Mouse (Mus musculus) limb, embryonic 15.5 days (tissue): ENCODE measurements around the gene Ccdc63. TPM values are rescaled to one million over a fixed set of nuclear protein-coding genes. Genes with fewer than 3 reads are reported as not detected.
A peak's percentile ranks its signal among the peaks of the same experiment; 100 is the strongest.

Experiments used
- ATAC-seq: fragments of 200-750 bp; cut with Nextera tagmentation; 2 replicates; pipeline ENCODE4 v1.8.0; 2017; ENCODE audit warnings: low read depth, moderate TSS enrichment; ENCODE audit not compliant: insufficient number of reproducible peaks, low FRiP score, low TSS enrichment
- H3K27ac ChIP-seq: fragments of 300-500 bp; sonication (generic); 2 replicates; pipeline ENCODE4 v1.5.1; 2015; ENCODE audit warnings: moderate library complexity, mild to moderate bottlenecking, inconsistent platforms
- H3K27me3 ChIP-seq: fragments of 300-500 bp; sonication (generic); 2 replicates; pipeline ENCODE4 v1.6.1; 2015; ENCODE audit warnings: inconsistent platforms
- H3K36me3 ChIP-seq: fragments of 300-500 bp; sonication (generic); 2 replicates; pipeline ENCODE4 v1.6.1; 2015; ENCODE audit warnings: inconsistent platforms
- H3K4me1 ChIP-seq: fragments of 300-500 bp; sonication (generic); 2 replicates; pipeline ENCODE4 v1.6.1; 2015; ENCODE audit warnings: inconsistent platforms
- H3K4me2 ChIP-seq: fragments of 300-500 bp; sonication (generic); 2 replicates; pipeline ENCODE4 v1.6.1; 2015; ENCODE audit warnings: mild to moderate bottlenecking, inconsistent platforms
- H3K4me3 ChIP-seq: fragments of 300-500 bp; sonication (generic); 2 replicates; pipeline ENCODE4 v1.5.1; 2015; ENCODE audit warnings: mild to moderate bottlenecking, inconsistent platforms
- H3K9ac ChIP-seq: fragments of 300-500 bp; sonication (generic); 2 replicates; pipeline ENCODE4 v1.6.1; 2015; ENCODE audit warnings: inconsistent platforms
- H3K9me3 ChIP-seq: fragments of 300-500 bp; sonication (generic); 2 replicates; pipeline ENCODE4 v1.6.1; 2016; ENCODE audit warnings: inconsistent platforms
- WGBS: fragments of 180-500 bp; shearing (Covaris S2); methylation state at CpG from one replicate; pipeline ENCODE4 v1.1.7; 2015; 5-methylcytosine and 5-hydroxymethylcytosine counted together
- polyA plus RNA-seq: library from polyadenylated mRNA; unstranded; fragments of >200 nt; fragmentation: Nextera tagmentation; extraction: Ambion mirVana; gene quantifications from 2 replicates; pipeline ENCODE4 v1.2.1, GENCODE M21; 2015

Gene Ccdc63
- polyA plus RNA-seq, 1 experiment from 2014 or later: 0.09 TPM

DNA sequence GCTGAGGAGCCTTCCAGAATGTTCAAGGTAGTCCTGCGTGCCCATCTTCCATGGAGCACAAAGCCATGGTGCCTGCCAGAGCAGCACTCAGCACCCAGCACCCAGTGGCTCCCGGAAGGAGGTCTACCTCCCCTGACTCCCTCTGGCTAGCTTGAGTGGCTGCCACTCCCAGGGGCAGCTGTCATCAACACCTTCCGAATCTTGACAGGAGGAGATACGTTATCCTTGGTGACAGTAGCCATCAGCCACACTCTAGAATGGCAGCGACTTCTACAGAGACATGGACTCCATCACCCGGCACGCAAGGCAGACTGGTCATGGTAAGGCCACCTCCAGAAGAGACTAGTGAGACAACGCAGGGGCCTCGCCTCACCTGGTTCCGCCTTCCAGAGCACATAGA lies 46.2 kb downstream of the Ccdc63 start:
- WGBS: 84% methylated on average over 10 of the region's 10 CpGs
- no peak overlapping the region for H3K4me2 ChIP-seq
- H3K9ac ChIP-seq: no peak overlapping the region
- no peak overlapping the region for H3K4me3 ChIP-seq
- H3K27ac ChIP-seq: no peak overlapping the region
- no peak for ATAC-seq
- no peaks in the 10 kb centered on the region for H3K9me3 ChIP-seq
- H3K27me3 ChIP-seq: no peaks in the 10 kb centered on the region
- H3K4me1 ChIP-seq: no peaks in the 10 kb centered on the region
- no peaks in the 10 kb centered on the region for H3K36me3 ChIP-seq

DNA sequence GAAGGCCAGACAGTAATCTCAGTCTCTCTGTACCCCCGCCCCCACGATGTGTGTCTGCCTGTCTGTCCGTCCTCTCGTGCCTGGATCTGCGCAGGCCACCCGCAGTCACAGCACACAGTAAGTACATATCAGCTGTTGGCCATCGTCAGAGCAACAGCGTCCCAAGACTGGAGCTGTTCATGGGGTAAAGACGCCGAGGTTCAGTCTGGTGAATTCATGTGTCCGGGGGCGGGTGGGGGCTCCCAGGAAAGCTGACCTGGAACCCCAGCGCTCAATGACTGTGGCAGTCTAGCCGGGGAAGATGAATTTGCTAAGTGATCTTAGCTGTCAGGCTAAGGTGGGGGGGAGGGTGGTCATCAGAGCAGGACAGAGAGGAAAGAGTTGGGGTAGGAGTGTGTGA lies 46.9 kb downstream of the Ccdc63 start:
- no peak for ATAC-seq

DNA sequence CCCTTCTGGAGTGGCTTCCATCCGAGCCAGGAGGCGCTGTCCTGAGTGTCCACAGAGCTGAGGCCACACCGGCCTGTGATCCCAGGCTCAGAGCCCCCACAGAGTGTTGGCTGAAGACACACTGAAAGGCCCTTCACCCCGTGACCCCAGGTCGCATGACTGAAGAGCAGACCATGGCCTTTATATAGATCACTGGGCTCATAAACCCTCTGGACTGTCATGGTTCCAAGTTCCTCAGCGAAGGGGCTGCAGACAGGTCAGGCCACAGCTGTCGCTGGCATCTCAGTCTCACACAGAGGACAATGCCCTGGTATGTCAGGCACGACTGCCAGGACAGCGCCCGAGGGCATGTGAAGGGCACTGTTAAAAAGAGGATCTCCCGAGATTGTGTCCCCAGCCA lies 47.8 kb downstream of the Ccdc63 start:
- H3K4me2 ChIP-seq: no peak overlapping the region
- no peak overlapping the region for H3K27ac ChIP-seq
- no peak overlapping the region for H3K9ac ChIP-seq
- no peaks in the 10 kb centered on the region for H3K4me1 ChIP-seq
- ATAC-seq: peak; percentile 61
- H3K36me3 ChIP-seq: no peaks in the 10 kb centered on the region
- whole genome bisulfite sequencing: 56% methylated on average over 11 of the region's 11 CpGs
- H3K9me3 ChIP-seq: no peaks in the 10 kb centered on the region
- H3K27me3 ChIP-seq: no peaks in the 10 kb centered on the region
- H3K4me3 ChIP-seq: no peak overlapping the region

More for the DNA sequence above, 46.9 kb downstream of the Ccdc63 start:
- Histone ChIP-seq H3K36me3 (no peaks in the 10 kb centered on the region), H3K9me3 (no peaks in the 10 kb centered on the region), H3K4me2 (no peak overlapping the region), H3K27ac (no peak overlapping the region), H3K27me3 (no peaks in the 10 kb centered on the region), H3K9ac (no peak overlapping the region), H3K4me3 (no peak overlapping the region), H3K4me1 (no peaks in the 10 kb centered on the region)
- 83% methylated on average over 14 of the region's 14 CpGs for whole genome bisulfite sequencing

DNA sequence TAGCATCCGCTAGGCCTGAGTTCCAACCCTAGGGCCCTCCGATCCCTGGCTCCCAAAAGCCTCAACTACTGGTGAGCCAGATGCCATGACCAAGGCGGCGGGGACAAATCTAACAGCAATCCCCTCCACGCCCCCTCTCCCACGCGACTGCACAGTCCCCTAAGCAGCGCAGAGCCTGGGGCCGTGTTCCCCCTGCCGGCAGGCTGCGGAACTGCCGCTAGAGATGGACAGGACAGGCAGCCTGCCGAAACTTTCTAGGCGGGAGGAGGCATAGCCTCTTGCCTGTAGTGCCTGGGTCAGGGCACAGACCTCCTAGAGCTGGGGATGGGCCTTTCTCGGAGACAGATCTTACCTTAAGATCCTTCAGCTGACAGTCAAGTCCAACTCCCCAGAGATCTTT lies 49.6 kb downstream of the Ccdc63 start:
- H3K9ac ChIP-seq: no peak overlapping the region
- no peak overlapping the region for H3K4me2 ChIP-seq
- peaks cover 3% of the 10 kb centered on the region for H3K4me1 ChIP-seq
- H3K27me3 ChIP-seq: no peaks in the 10 kb centered on the region
- no peak overlapping the region for H3K4me3 ChIP-seq
- 15% methylated on average over 15 of the region's 15 CpGs for WGBS
- ATAC-seq: no peak
- no peak overlapping the region for H3K27ac ChIP-seq
- no peaks in the 10 kb centered on the region for H3K36me3 ChIP-seq
- no peaks in the 10 kb centered on the region for H3K9me3 ChIP-seq

DNA sequence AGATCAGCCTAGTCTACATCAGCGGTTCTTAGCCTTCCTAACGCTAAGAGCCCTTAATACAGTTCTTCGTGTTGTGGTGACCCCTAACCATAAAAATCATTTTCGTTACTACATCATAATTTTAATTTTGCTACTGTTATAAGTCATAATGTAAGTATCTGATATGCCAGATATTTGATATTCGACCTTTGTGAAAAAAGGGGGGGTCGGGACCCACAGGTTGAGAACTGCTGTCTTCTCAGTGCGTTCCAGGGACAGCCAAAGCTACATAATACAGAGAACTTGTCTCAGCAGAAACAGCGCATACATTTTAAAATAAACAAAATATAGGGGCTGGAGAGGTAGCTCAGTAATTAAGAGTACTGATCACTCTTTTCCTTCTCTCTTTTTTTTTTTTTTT lies 51.0 kb downstream of the Ccdc63 start:
- Histone ChIP-seq H3K36me3 (no peaks in the 10 kb centered on the region), H3K27me3 (no peaks in the 10 kb centered on the region), H3K4me2 (no peak overlapping the region), H3K27ac (no peak overlapping the region), H3K9me3 (no peaks in the 10 kb centered on the region), H3K4me1 (peaks cover 8% of the 10 kb centered on the region), H3K4me3 (no peak overlapping the region), H3K9ac (no peak overlapping the region)
- 77% methylated on average over 8 of the region's 8 CpGs for WGBS
- ATAC-seq: no peak

DNA sequence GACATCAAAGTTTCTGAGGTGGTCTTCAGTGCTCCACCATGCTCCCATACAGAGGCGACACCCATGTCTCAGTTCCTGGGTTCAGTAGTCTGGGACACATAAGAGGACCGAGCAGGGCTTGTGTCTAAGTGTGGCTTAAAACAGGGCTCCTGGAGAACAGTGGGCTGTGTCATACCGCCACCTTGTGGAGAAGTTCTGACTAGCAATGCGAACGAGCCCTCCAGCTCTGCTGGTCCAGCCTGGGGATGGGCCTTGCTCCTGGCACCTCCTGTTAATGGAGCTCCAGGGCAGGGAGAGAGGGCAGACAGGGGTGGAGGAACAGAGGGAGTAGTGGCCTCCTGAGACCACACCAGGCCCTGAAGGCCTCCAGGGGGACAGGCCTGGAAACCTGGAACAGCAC lies 51.7 kb downstream of the Ccdc63 start:
- no peaks in the 10 kb centered on the region for H3K9me3 ChIP-seq
- H3K4me3 ChIP-seq: no peak overlapping the region
- no peaks in the 10 kb centered on the region for H3K36me3 ChIP-seq
- H3K4me1 ChIP-seq: peaks cover 8% of the 10 kb centered on the region
- ATAC-seq: no peak
- H3K4me2 ChIP-seq: no peak overlapping the region
- no peaks in the 10 kb centered on the region for H3K27me3 ChIP-seq
- H3K9ac ChIP-seq: no peak overlapping the region
- no peak overlapping the region for H3K27ac ChIP-seq
- WGBS: 3% methylated on average over 5 of the region's 5 CpGs

DNA sequence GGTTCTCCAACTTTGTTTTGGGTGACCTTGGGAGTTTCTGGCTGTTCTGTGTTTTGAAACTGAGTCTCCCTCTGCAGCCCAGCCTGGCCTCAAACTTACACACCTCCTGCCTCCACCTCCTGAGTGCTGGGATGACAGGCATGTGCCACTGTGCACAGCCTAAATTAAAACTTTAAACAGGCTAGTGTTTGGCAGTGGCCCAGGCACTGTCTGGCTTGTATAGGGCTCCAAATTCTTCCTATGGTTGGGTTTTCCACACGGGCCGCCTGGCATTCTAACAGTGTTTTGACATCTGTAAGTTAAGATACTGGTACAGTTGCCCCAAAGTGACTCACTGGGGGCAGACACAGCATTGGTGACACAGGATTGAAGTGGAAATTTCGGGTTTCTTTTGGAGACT lies 54.5 kb downstream of the Ccdc63 start:
- no peak overlapping the region for H3K9ac ChIP-seq
- no peak overlapping the region for H3K4me3 ChIP-seq
- no peak for ATAC-seq
- H3K27me3 ChIP-seq: no peaks in the 10 kb centered on the region
- no peaks in the 10 kb centered on the region for H3K9me3 ChIP-seq
- no peak overlapping the region for H3K27ac ChIP-seq
- H3K4me1 ChIP-seq: peaks cover 9% of the 10 kb centered on the region
- no peaks in the 10 kb centered on the region for H3K36me3 ChIP-seq
- WGBS: 54% methylated on average over 3 of the region's 3 CpGs
- no peak overlapping the region for H3K4me2 ChIP-seq

DNA sequence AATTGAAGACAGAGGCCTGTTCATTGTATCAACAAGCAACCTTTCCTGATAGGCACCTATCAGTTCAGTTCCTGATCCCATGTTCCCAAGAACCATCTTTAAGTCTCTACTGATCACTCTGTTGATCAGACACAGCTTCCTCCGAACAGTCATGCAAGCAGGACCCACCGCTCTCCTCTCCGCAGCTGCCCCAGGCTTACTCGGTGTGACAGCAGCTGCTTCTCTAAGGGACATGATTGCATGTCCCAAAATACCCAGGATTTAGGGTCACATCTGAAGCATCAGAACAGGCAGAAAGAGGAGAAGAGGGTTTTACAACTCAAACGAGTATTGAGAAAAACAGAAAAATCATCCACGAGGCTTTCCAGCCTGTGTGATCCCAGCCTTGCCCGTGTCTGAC lies 55.3 kb downstream of the Ccdc63 start:
- H3K4me3 ChIP-seq: no peak overlapping the region
- 73% methylated on average over 7 of the region's 7 CpGs for WGBS
- H3K9ac ChIP-seq: no peak overlapping the region
- H3K4me1 ChIP-seq: peaks cover 17% of the 10 kb centered on the region
- no peaks in the 10 kb centered on the region for H3K9me3 ChIP-seq
- no peak overlapping the region; the same call in 1 of the 2 replicates for H3K27ac ChIP-seq
- 0 out of 2 replicates have a peak overlapping the region, but pooled peaks have one; percentile 10 for H3K4me2 ChIP-seq
- H3K36me3 ChIP-seq: no peaks in the 10 kb centered on the region
- ATAC-seq: no peak
- no peaks in the 10 kb centered on the region for H3K27me3 ChIP-seq

DNA sequence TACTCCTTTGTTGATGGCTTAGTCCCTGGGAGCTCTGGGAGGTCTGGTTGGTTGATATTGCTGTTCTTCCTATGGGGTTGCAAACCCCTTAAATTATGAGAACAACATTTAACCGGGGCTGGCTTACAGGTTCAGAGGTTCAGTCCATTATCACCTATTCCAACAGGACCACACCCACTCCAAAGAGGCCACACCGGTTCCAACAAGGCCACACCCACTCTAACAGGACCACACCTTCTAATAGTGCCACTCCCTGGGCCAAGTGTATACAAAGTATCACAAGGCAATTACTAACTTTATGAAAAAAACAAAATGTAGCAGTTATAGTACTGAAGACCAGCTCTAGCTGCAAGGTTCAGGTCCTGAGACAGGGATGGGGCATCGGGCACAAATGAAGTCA lies 56.2 kb downstream of the Ccdc63 start:
- Histone ChIP-seq H3K27ac (no peak overlapping the region), H3K36me3 (no peaks in the 10 kb centered on the region), H3K4me3 (no peak overlapping the region), H3K4me2 (no peak overlapping the region), H3K4me1 (peaks cover 17% of the 10 kb centered on the region), H3K9me3 (no peaks in the 10 kb centered on the region), H3K27me3 (no peaks in the 10 kb centered on the region), H3K9ac (no peak overlapping the region)
- WGBS: 57% methylated on average over 3 of the region's 3 CpGs
- ATAC-seq: no peak

DNA sequence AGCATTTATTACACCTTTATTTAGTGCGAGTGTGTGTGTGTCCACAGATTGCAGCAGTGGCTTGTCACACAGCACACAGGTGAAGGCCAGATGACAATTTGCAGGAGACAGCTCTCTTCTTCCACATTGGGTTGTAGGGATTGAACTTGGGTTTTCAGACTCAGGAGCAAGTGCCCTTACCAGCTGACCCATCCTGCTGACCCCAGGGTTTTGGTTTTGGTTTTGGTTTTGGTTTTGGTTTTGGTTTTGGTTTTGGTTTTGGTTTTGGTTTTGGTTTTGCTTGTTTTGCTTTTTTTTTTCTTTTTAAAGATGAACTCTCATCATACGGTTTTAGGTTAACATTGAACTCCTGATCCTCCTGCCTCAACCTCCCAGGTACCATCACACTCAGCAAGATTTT lies 57.3 kb downstream of the Ccdc63 start:
- no peak overlapping the region for H3K9ac ChIP-seq
- no peak overlapping the region for H3K27ac ChIP-seq
- H3K4me3 ChIP-seq: no peak overlapping the region
- no peak overlapping the region for H3K4me2 ChIP-seq
- H3K27me3 ChIP-seq: no peaks in the 10 kb centered on the region
- H3K4me1 ChIP-seq: peaks cover 17% of the 10 kb centered on the region
- H3K9me3 ChIP-seq: no peaks in the 10 kb centered on the region
- no peaks in the 10 kb centered on the region for H3K36me3 ChIP-seq
- no peak for ATAC-seq
- WGBS: 78% methylated on average over 2 of the region's 2 CpGs

GRCm38 (mm10) chr5:122081471-122081870 lies 59.2 kb downstream of the Ccdc63 start:
- 87% methylated on average over 13 of the region's 13 CpGs for WGBS
- Histone ChIP-seq H3K27ac (no peak overlapping the region), H3K4me2 (no peak overlapping the region), H3K4me1 (peaks cover 17% of the 10 kb centered on the region), H3K27me3 (no peaks in the 10 kb centered on the region), H3K9me3 (no peaks in the 10 kb centered on the region), H3K36me3 (no peaks in the 10 kb centered on the region), H3K9ac (no peak overlapping the region), H3K4me3 (no peak overlapping the region)
- ATAC-seq: no peak

- H3K9me3 ChIP-seq: no peaks in the 10 kb centered on the region
- no peak overlapping the region for H3K9ac ChIP-seq
- no peak overlapping the region for H3K4me2 ChIP-seq
- 31% methylated on average over 11 of the region's 11 CpGs for WGBS
- H3K27me3 ChIP-seq: no peaks in the 10 kb centered on the region
- no peak overlapping the region for H3K27ac ChIP-seq
- ATAC-seq: peak; percentile 53; the same call in 1 of the 2 replicates
- no peaks in the 10 kb centered on the region for H3K36me3 ChIP-seq
- no peak overlapping the region for H3K4me3 ChIP-seq
- peaks cover 13% of the 10 kb centered on the region for H3K4me1 ChIP-seq
Measured at GRCm38 (mm10) chr5:122080930-122081329, 59.7 kb downstream of the Ccdc63 start.

- WGBS: 81% methylated on average over 7 of the region's 7 CpGs
- no peaks in the 10 kb centered on the region for H3K9me3 ChIP-seq
- H3K36me3 ChIP-seq: no peaks in the 10 kb centered on the region
- ATAC-seq: no peak
- no peak overlapping the region for H3K4me3 ChIP-seq
- H3K27ac ChIP-seq: no peak overlapping the region
- H3K4me1 ChIP-seq: peaks cover 9% of the 10 kb centered on the region
- H3K4me2 ChIP-seq: no peak overlapping the region
- H3K27me3 ChIP-seq: no peaks in the 10 kb centered on the region
- H3K9ac ChIP-seq: no peak overlapping the region
Measured at GRCm38 (mm10) chr5:122079796-122080195, 60.8 kb downstream of the Ccdc63 start.
